Comparison of ENCODE assay signal across 21 mouse cellular contexts in the genomic region with DNA sequence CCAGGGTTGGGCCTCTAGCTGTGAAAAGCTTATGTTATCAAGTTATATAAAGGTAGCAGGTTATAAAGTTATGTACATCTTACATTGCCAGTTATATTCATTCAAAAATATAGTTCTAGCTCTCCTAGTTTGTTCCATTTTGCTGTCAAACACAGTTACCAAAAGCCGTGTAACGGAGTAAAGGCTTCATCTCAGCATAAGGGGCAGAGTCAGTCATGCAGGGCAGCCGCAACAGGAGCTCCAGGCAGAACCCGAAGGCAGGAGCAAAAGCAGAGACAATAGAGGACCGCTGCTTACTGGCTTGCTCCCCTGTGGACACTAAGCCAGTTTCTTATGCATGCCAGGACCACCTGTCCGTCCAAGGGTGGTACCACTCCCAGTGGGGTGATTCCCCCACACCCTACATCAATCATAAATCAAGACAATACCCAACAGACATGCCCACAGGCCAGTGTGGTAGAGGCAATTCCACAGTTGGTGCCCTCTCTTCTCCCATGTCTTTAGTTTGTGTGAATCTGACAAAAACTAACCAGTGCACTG.
DNase-seq lines count a peak whose midpoint lies in the region; ATAC-seq lines count a peak whose summit lies in the region.
"Had no signal": no experiment of that assay in that cellular context is flagged by ENCODE, and none has a peak within 500 bp of the region (broad histone marks: within the 10 kb centered on the region; RNA-seq: fewer than 3 reads in every experiment).

No protein-coding gene starts in this region.

- no peak overlapping the region for H3K4me2 ChIP-seq in hindbrain, embryonic 12.5 days (replicated peaks)
- H3K4me2 ChIP-seq in hindbrain, embryonic 13.5 days = no peak overlapping the region
- H3K4me2 ChIP-seq: embryonic facial prominence, embryonic 13.5 days; embryonic facial prominence, embryonic 15.5 days; forebrain, embryonic 12.5 days had no signal

- peak; percentile 57 for DNase-seq in heart, embryonic 10.5 days (ENCODE audit: low spot score)
- no peak for DNase-seq in heart, postnatal 36 days
- DNase-seq: adrenal gland, adult 2 months; adrenal gland, postnatal 10 days; adrenal gland, postnatal 25 days; cerebellum, adult 11 months; cerebellum, adult 18-20 months; cerebellum, adult 8-10 months; cerebellum, adult 9-11 months; cerebellum, postnatal 14 days; cerebellum, postnatal 36 days; embryo, embryonic 11 days had no signal

- intact Hi-C loops in heart, postnatal 36 days (cut with DNase I) = no loop called here

- no peaks in the 10 kb centered on the region for H3K27me3 ChIP-seq in heart, embryonic 10.5 days (ENCODE audit: insufficient read depth, poor library complexity, severe bottlenecking)
- no peaks in the 10 kb centered on the region for H3K27me3 ChIP-seq in hindbrain, embryonic 12.5 days
- 0 out of 2 replicates have a peak, but pooled peaks cover 6% of the 10 kb centered on the region for H3K27me3 ChIP-seq in hindbrain, embryonic 13.5 days
- H3K27me3 ChIP-seq: embryonic facial prominence, embryonic 13.5 days; embryonic facial prominence, embryonic 15.5 days; forebrain, embryonic 12.5 days had no signal

- ATAC-seq in hindbrain, embryonic 12.5 days (ENCODE audit: low FRiP score) = peak; percentile 29; the same call in 1 of the 2 replicates
- no peak for ATAC-seq in hindbrain, embryonic 13.5 days (ENCODE audit: low FRiP score)
- ATAC-seq: forebrain, embryonic 14.5 days; forebrain, embryonic 16.5 days had no signal

- H3K27ac ChIP-seq in heart, embryonic 10.5 days = no peak overlapping the region
- no peak overlapping the region for H3K27ac ChIP-seq in hindbrain, embryonic 12.5 days
- no peak overlapping the region for H3K27ac ChIP-seq in hindbrain, embryonic 13.5 days
- H3K27ac ChIP-seq: embryonic facial prominence, embryonic 13.5 days; embryonic facial prominence, embryonic 15.5 days; forebrain, embryonic 10.5 days; forebrain, embryonic 12.5 days had no signal

- WGBS in heart, embryonic 10.5 days = 76% methylated on average over 6 of the region's 6 CpGs
- WGBS in hindbrain, embryonic 12.5 days = 37% methylated on average over 6 of the region's 6 CpGs
- WGBS in hindbrain, embryonic 13.5 days = 32% methylated on average over 6 of the region's 6 CpGs

- no peaks in the 10 kb centered on the region for H3K36me3 ChIP-seq in heart, embryonic 10.5 days
- no peaks in the 10 kb centered on the region for H3K36me3 ChIP-seq in hindbrain, embryonic 12.5 days
- H3K36me3 ChIP-seq in hindbrain, embryonic 13.5 days = no peaks in the 10 kb centered on the region
- H3K36me3 ChIP-seq: embryonic facial prominence, embryonic 13.5 days; embryonic facial prominence, embryonic 15.5 days; forebrain, embryonic 10.5 days; forebrain, embryonic 12.5 days had no signal

- peaks cover 6% of the 10 kb centered on the region; the same call in 1 of the 2 replicates for H3K4me1 ChIP-seq in heart, embryonic 10.5 days
- H3K4me1 ChIP-seq in hindbrain, embryonic 12.5 days = peaks cover 16% of the 10 kb centered on the region; the same call in 1 of the 2 replicates
- H3K4me1 ChIP-seq in hindbrain, embryonic 13.5 days (replicated peaks) = peaks cover 23% of the 10 kb centered on the region
- H3K4me1 ChIP-seq: embryonic facial prominence, embryonic 13.5 days; embryonic facial prominence, embryonic 15.5 days; forebrain, embryonic 12.5 days had no signal

- no peak overlapping the region for H3K4me3 ChIP-seq in heart, embryonic 10.5 days
- H3K4me3 ChIP-seq in hindbrain, embryonic 12.5 days = no peak overlapping the region
- no peak overlapping the region for H3K4me3 ChIP-seq in hindbrain, embryonic 13.5 days
- H3K4me3 ChIP-seq: embryonic facial prominence, embryonic 13.5 days; embryonic facial prominence, embryonic 15.5 days; erythroblast, embryonic 14.5 days; forebrain, embryonic 10.5 days; forebrain, embryonic 12.5 days had no signal

- no peaks in the 10 kb centered on the region for H3K9me3 ChIP-seq in heart, embryonic 10.5 days
- no peaks in the 10 kb centered on the region for H3K9me3 ChIP-seq in hindbrain, embryonic 12.5 days (replicated peaks)
- H3K9me3 ChIP-seq in hindbrain, embryonic 13.5 days = no peaks in the 10 kb centered on the region
- H3K9me3 ChIP-seq: embryonic facial prominence, embryonic 13.5 days; embryonic facial prominence, embryonic 15.5 days; forebrain, embryonic 10.5 days; forebrain, embryonic 12.5 days had no signal

- H3K9ac ChIP-seq in hindbrain, embryonic 12.5 days = no peak overlapping the region
- no peak overlapping the region for H3K9ac ChIP-seq in hindbrain, embryonic 13.5 days
- H3K9ac ChIP-seq: embryonic facial prominence, embryonic 13.5 days; embryonic facial prominence, embryonic 15.5 days; forebrain, embryonic 12.5 days had no signal
